8 mouse cellular contexts compared by ENCODE assay signal in the genomic region with DNA sequence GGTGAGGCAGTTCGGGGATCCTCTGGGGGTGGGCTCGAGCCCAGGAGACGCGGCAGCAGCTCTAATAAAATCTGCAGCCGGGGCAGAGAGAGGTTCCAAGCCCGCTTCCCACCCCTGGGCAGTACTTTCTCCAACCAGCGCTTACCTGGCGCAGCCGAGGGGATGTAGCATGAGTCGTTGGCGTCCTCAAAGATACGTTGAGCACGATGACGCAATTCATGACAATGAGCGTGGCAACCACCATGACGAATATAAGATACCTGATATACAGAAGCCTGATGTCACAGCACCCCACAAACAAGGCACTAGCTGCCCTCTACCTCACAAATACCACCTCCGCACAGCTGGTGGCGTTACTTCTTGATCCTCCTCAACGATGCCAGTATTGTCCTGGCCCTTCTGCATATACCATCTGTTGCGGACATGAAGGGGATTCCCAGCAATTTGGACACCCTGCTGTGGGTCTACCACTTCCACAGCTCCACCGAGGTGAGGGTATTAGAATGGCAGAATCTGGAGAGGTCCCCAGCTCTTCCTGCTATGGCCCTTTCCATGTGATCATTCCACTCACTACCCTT. TPM values are rescaled to one million over a fixed set of nuclear protein-coding genes. Genes with fewer than 3 reads are reported as not detected.
A peak's percentile ranks its signal among the peaks of the same experiment; 100 is the strongest.
DNase-seq lines count a peak whose midpoint lies in the region; ATAC-seq and TF ChIP-seq lines count a peak whose summit lies in the region.

A gene (plus strand): TSS at position 333 of the 578 bp plus-strand sequence.

- no peak for TF ChIP-seq CTCF in left cerebral cortex, adult 2 months (IDR thresholded peaks at IDR 0.05)

- H3K27ac ChIP-seq in left cerebral cortex, adult 2 months, result no peak within 1 kb of the TSS
- H3K27ac ChIP-seq in brown adipose tissue, adult 24 weeks (replicated peaks; ENCODE audit: low read depth, low read length), result no peak within 1 kb of the TSS
- H3K27ac ChIP-seq in hindbrain, embryonic 15.5 days (replicated peaks), result no peak within 1 kb of the TSS
- H3K27ac ChIP-seq in midbrain, embryonic 14.5 days (replicated peaks; ENCODE audit: low read depth, low read length), result no peak within 1 kb of the TSS

- H3K9me3 ChIP-seq in hindbrain, embryonic 15.5 days, result no peaks in the 10 kb centered on the region
- no peaks in the 10 kb centered on the region for H3K9me3 ChIP-seq in midbrain, embryonic 14.5 days (ENCODE audit: control insufficient read depth, low read length)

- DNase-seq in left cerebral cortex, adult 2 months (ENCODE audit: extremely low spot score in 1 of 2, low spot score in 2 of 2), result no peak
- DNase-seq in left cerebral cortex, postnatal 25 days (ENCODE audit: low spot score in 2 of 2), result no peak
- peak; percentile 18 for DNase-seq in midbrain, embryonic 14.5 days
- no peak for DNase-seq in urinary bladder, postnatal 25 days (ENCODE audit: low spot score)
- DNase-seq in frontal cortex, postnatal 14 days (ENCODE audit: low spot score in 2 of 2), result no peak

- 0 out of 2 replicates have a peak within 1 kb of the TSS, but pooled peaks have one; percentile 1 for H3K4me3 ChIP-seq in left cerebral cortex, adult 2 months
- peak within 1 kb of the TSS; percentile 56 for H3K4me3 ChIP-seq in brown adipose tissue, adult 24 weeks (ENCODE audit: insufficient read depth, low read depth, low read length)
- peak within 1 kb of the TSS; percentile 21 for H3K4me3 ChIP-seq in hindbrain, embryonic 15.5 days
- H3K4me3 ChIP-seq in midbrain, embryonic 14.5 days (replicated peaks; ENCODE audit: low read depth, low read length), result peak within 1 kb of the TSS; percentile 12; the same call in 1 of the 2 replicates

- no peaks in the 10 kb centered on the region for H3K27me3 ChIP-seq in hindbrain, embryonic 15.5 days
- H3K27me3 ChIP-seq in midbrain, embryonic 14.5 days (ENCODE audit: control insufficient read depth, insufficient read depth, low read length), result no peaks in the 10 kb centered on the region

- peak within 1 kb of the TSS; percentile 7; the same call in 1 of the 2 replicates for H3K9ac ChIP-seq in hindbrain, embryonic 15.5 days
- 0 out of 2 replicates have a peak within 1 kb of the TSS, but pooled peaks have one; percentile 20 for H3K9ac ChIP-seq in midbrain, embryonic 14.5 days (replicated peaks; ENCODE audit: low read length)

- 18% methylated on average over 21 of the region's 21 CpGs for WGBS in hindbrain, embryonic 15.5 days
- WGBS in midbrain, embryonic 14.5 days, result 11% methylated on average over 21 of the region's 21 CpGs

- H3K36me3 ChIP-seq in hindbrain, embryonic 15.5 days, result peaks cover 24% of the 10 kb centered on the region
- H3K36me3 ChIP-seq in midbrain, embryonic 14.5 days (ENCODE audit: control insufficient read depth, insufficient read depth, low read length), result peaks cover 26% of the 10 kb centered on the region

- peak within 1 kb of the TSS; percentile 52 for H3K4me2 ChIP-seq in hindbrain, embryonic 15.5 days
- peak within 1 kb of the TSS; percentile 48 for H3K4me2 ChIP-seq in midbrain, embryonic 14.5 days (ENCODE audit: low read length)

- H3K4me1 ChIP-seq in brown adipose tissue, adult 24 weeks (ENCODE audit: control insufficient read depth, insufficient read depth, insufficient read length, low read length), result no peaks in the 10 kb centered on the region
- H3K4me1 ChIP-seq in hindbrain, embryonic 15.5 days (replicated peaks), result peaks cover 11% of the 10 kb centered on the region; the same call in 1 of the 2 replicates
- 0 out of 2 replicates have a peak, but pooled peaks cover 5% of the 10 kb centered on the region for H3K4me1 ChIP-seq in midbrain, embryonic 14.5 days (ENCODE audit: control insufficient read depth, insufficient read depth, low read length)

- intact Hi-C loops in left cerebral cortex, adult 2 months (cut with DNase I), result no loop called here
- intact Hi-C loops in left cerebral cortex, postnatal 25 days (cut with DNase I), result no loop called here

- ATAC-seq in hindbrain, embryonic 15.5 days (ENCODE audit: low FRiP score, low read depth), result no peak
- ATAC-seq in midbrain, embryonic 14.5 days (ENCODE audit: low FRiP score, low TSS enrichment), result no peak
- no peak for ATAC-seq in frontal cortex, adult (ENCODE audit: low TSS enrichment)

RNA-seq across cellular contexts. Expression of the gene that starts here (rescaled TPM):
- under 1 TPM; 0.61 TPM for total RNA-seq in left cerebral cortex, adult 2 months (2021)
- not detected for total RNA-seq in left cerebral cortex, postnatal 25 days (2021)
- polyA plus RNA-seq in brown adipose tissue, adult 24 weeks (2012; ENCODE audit: insufficient read depth, insufficient read length, missing spikeins), result not detected in 2 replicates
- not detected in 2 replicates for polyA plus RNA-seq in hindbrain, embryonic 15.5 days (2015; fragmentation: Nextera tagmentation; extraction: Ambion mirVana)
- polyA plus RNA-seq in midbrain, embryonic 14.5 days (2014; fragmentation: Nextera tagmentation; extraction: Ambion mirVana), result not detected in 2 replicates

Comparison
In these comparisons a context has a peak if more than half of its experiments do, and no peak if none do; other contexts are left out.
1. Peak in DNase-seq, H3K4me3 ChIP-seq, H3K9ac ChIP-seq and H3K4me2 ChIP-seq in midbrain, embryonic 14.5 days; RNA of the gene not detected or under 1 TPM.
2. H3K4me3 ChIP-seq: peak in every context shown above with its lines; median percentile 56 in brown adipose tissue, adult 24 weeks; 21 in hindbrain, embryonic 15.5 days; 12 in midbrain, embryonic 14.5 days; 1 in left cerebral cortex, adult 2 months.